Mouse (Mus musculus) liver, embryonic 14.5 days (tissue): ENCODE data around the gene Hist1h4m.

Experiments
- CTCF ChIP-seq: IDR thresholded peaks from 2 replicates; pipeline ENCODE4 v1.5.1; 2016; ENCODE audit warnings: antibody characterized with exemption, low read depth, control low read depth
- EP300 ChIP-seq: IDR thresholded peaks from 2 replicates; pipeline ENCODE4 v1.6.1; 2016; ENCODE audit warnings: antibody characterized with exemption, low read depth

DNA sequence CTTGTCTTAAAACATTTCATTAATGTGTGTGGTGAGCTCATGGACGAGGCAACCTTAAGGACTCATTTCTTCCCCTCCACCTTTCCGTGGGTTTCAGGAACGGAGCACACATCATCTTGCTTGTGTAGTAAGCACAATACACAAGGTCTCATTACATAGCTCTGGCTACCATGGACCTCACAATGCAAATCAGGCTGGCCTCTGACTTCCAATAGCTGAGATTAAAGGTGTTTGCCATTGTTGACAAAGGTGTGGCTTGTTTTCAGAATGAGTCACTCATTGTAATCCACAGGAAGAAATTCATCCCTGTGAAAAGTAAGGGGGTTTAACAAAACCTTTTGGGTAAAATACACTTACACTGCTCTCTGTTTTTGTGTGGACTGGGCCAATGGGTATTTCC, 17.0 kb downstream of the Hist1h4m start:
- TF ChIP-seq CTCF (no peak), EP300 (no peak)
